Mouse (Mus musculus): ENCODE results near the gene Ppan.

The Ppan gene

DNA sequence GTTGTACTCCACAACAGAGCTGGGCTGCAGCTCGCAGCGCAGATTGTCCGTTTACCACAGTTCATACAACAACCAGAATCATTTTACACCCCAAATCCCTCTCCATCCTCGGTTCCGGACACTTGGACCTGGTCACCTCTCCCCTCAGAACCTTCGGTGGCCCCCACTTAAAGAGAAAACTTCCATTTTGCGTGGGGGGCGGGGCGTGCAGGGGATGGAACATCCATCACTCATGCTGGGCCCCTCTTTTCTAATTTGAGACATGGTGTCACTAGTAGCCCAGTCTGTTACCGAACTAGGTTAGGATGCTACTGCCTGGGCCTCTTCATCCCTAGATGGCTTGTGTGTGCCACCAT, 9.3 kb upstream of the Ppan start:
- no peak for DNase-seq (ENCODE audit: low read depth in 1 of 2, low spot score in 2 of 2)

DNA sequence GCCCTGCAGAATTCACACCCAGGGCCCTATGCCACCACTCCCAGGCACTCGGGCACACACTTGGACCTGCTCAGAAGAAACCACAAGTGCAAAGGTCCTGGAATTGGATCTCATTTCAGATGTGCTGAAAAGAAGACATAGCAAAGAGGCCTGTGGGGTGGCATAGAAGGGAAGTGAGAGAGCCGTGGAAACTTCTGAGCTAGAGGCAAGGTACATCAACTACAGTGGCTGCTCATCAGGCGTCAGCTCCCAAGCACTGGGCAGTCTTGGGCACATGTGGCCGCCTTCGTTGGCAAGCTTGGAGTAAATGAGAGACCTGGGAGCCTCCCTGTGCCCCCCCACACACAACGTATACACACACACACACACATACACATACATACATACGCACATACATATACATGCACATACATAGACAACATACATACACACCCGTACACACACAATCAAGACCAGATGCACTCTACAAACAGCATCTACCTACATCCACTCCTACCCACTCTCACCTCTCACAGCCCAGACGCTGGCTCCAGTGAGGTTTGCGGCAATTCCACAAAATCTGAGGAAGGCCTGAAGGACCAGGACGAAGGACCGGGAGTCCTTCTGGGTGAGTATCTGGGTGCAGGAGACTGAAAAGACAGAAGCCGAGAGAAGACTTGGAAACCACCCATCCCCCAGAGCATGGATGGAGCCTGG, 8.7 kb upstream of the Ppan start, which contains the start of gene Angptl6:
TSS of gene Angptl6 (minus strand) at position 631 of the 696 bp plus-strand sequence.
- DNase-seq (ENCODE audit: low read depth in 1 of 2, low spot score in 2 of 2) = no peak

GRCm38 (mm10) chr9:20886563-20886962, 1.4 kb upstream of the Ppan start:
- DNase-seq (ENCODE audit: low read depth in 1 of 2, low spot score in 2 of 2) = no peak

GRCm38 (mm10) chr9:20887191-20887590, 784 bp upstream of the Ppan start:
- DNase-seq (ENCODE audit: low read depth in 1 of 2, low spot score in 2 of 2) = no peak

GRCm38 (mm10) chr9:20888386-20888765, 401 bp downstream of the Ppan start:
- DNase-seq (ENCODE audit: low read depth in 1 of 2, low spot score in 2 of 2) = no peak

GRCm38 (mm10) chr9:20889185-20890141, 1.5 kb downstream of the Ppan start:
- DNase-seq (ENCODE audit: low read depth in 1 of 2, low spot score in 2 of 2) = no peak

- no peak for DNase-seq (ENCODE audit: low read depth in 1 of 2, low spot score in 2 of 2)
Measured at GRCm38 (mm10) chr9:20890411-20890810, 2.4 kb downstream of the Ppan start.

- no peak for DNase-seq (ENCODE audit: low read depth in 1 of 2, low spot score in 2 of 2)
Measured at GRCm38 (mm10) chr9:20891339-20892103, 3.5 kb downstream of the Ppan start.

DNA sequence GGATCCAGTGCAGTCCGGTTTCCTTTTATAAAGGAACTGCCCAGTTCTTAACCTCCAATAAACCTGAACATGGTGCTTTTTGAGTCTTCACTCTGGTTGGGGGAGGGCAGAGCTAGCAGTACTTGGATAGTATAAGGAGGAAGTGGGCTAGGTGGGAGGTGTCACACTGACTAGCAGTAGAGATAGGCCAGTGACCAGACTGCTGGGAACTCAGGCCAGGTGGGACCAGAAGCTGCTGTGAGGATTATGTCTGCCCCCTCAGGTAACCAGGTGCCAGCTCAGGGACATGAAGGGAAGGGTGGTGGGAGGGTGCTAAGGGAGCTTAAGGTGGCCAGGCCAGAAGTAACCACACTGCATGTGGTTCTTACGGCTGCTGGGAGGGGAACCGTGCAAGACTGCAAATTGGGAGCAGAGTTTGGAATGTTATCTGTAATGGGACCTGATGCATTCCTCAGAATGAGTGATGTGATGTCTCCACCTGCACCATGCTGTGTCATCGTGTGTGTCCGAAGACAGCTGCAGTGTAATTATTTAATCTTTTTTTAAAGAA, 4.2 kb downstream of the Ppan start:
- DNase-seq (ENCODE audit: low read depth in 1 of 2, low spot score in 2 of 2) = no peak

- DNase-seq (ENCODE audit: low read depth in 1 of 2, low spot score in 2 of 2) = no peak
Measured at GRCm38 (mm10) chr9:20893069-20893468, 5.1 kb downstream of the Ppan start.

DNA sequence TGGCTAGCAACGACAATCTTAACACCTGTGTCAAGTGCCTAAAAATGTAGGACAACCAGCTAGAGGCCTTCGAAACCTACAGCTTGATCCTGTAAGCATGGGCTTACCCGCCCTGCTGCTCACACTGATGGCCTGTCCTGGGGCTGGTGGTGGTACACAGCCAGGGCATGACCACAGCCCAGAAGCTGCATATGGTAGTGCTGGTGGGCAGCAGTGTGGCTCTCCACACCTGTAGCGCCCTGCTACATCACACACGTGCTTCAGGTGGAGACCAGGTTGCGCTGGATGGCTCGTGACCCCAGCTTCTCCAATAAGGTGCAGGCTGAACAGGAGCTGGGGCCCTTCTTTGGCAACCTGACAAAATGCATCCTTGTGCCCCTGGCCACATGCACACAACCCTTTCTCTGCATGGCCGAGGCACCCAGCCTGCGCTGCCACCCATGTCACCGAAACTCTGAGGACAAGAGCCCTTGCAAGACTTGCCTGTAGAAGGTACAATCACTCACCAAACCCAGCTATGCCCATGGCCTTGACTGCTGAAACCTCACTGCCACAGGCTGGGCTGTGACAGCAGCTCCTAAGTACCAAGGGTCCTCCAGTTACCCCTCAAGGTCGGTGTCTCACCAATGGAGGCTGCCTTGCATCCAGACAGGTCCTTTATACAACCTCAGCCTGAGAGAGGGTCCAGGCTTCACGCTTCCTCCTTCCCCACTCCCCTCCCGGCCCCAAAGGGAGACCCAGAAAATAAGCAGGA, 5.8 kb downstream of the Ppan start:
- no peak for DNase-seq (ENCODE audit: low read depth in 1 of 2, low spot score in 2 of 2)

DNA sequence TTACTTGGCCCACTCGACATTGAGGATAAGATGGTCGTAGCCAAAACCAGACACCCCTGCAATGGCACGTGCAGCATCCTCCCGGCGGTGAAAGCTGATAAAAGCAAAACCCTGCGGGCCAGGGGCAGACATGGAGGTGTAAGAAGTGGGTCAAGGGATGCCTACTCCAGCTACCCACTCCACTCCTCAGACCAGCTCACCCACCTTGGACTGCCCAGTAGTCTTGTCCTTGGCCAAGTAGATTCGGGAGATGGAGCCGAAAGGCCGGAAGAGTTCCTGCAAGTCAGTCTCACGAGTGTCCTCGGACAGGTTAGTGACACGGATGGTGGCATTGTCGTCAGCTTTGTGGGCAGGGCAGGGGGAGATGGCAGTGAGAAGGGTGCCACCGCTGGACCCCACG, 6.7 kb downstream of the Ppan start:
- DNase-seq (ENCODE audit: low read depth in 1 of 2, low spot score in 2 of 2) = no peak

DNA sequence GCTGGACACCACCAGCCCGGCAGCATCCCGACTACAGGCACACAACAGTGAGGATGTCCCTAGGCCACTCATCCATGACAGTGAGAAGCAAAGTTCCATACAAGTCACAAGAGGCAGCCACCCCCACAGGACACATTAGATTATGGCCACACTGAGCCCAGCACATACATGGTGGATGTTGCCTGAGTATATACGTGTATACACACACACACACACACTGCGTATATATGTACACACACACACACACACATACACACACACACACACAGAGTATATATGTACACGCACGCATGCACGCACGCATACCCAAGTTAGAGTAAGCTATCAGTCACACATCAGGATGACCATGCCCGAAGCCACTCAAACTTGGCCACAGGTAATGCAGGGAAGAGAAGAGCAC, 7.4 kb downstream of the Ppan start:
- DNase-seq (ENCODE audit: low read depth in 1 of 2, low spot score in 2 of 2) = no peak

DNA sequence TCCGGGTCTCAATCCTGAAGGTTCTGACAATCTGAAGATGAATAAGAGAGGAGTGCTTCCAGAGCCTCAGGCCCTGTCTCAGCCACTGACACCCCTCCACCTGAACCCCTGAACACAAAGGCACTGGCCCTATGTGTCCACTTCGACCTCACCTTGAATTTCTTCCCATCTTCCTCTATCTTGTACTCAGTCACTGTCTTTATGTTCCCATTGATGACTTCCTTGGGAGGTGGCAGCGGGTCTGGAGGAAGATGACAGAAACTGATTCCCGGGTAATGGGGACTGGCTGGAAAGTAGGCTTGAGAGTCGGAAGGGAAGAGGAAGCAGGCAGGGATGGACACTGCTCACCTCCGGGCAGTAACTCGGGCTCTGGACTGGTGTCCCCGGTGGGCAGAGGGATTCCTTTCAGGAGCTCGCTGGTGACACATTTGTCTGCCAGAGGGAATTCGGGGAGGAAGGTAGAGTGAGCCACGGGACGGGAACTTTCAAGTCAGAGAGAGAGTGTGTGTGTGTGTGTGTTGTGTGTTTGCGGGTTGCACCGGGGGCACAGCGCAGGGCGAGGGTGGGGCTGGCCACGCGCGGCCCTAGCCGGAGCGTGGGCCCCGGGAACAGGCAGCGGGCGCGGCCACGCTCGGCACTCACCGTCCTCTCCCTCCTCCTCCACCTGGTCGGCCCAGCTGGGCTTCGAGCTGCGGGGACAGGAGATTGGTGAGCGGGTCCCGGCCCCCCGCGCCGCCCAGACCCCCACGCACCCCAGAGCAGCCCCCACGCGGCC, 9.9 kb downstream of the Ppan start:
- no peak for DNase-seq (ENCODE audit: low read depth in 1 of 2, low spot score in 2 of 2)

GRCm38 (mm10) chr9:20898511-20899073, 10.6 kb downstream of the Ppan start, which contains the start of gene Eif3g:
Eif3g (minus strand) TSS chr9:20898623.
- peak; percentile 50 to 70 for DNase-seq (ENCODE audit: low read depth in 1 of 2, low spot score in 2 of 2)

- no peak for DNase-seq (ENCODE audit: low read depth in 1 of 2, low spot score in 2 of 2)
Measured at GRCm38 (mm10) chr9:20901466-20902173, 13.6 kb downstream of the Ppan start.

DNA sequence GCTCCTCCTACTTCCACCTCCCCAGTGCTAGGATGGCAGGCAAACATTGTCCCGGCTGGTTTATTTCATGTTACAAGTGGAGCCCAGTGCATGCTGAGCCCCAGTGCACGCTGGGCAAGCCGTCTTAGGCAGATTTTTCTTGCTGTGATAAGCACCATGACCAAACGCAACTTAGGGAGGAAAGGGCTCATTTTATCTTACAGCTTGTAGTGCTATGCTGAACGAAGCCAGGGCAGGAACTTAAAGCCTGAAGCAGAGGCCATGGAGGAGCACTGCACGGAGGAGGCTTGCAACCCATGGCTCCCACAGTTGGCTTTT, 14.2 kb downstream of the Ppan start:
- no peak for DNase-seq (ENCODE audit: low read depth in 1 of 2, low spot score in 2 of 2)

GRCm38 (mm10) chr9:20909948-20910347, 22.0 kb downstream of the Ppan start:
- no peak for DNase-seq (ENCODE audit: low read depth in 1 of 2, low spot score in 2 of 2)

GRCm38 (mm10) chr9:20916160-20916559, 28.2 kb downstream of the Ppan start:
- peak in 1 of 2 experiments; percentile 13 for DNase-seq (ENCODE audit: low read depth in 1 of 2, low spot score in 2 of 2)

Data from monocyte, adult 2 months (primary cell).